Mouse (Mus musculus) embryonic facial prominence, embryonic 12.5 days (tissue): ENCODE data around the gene Slmap. TPM values are rescaled to one million over a fixed set of nuclear protein-coding genes. Genes with fewer than 3 reads are reported as not detected.

Source experiments
- ATAC-seq: fragments of 200-750 bp; cut with Nextera tagmentation; 2 replicates; pipeline ENCODE4 v1.8.0; 2017; ENCODE audit not compliant: insufficient number of reproducible peaks, insufficient read depth, low FRiP score, low TSS enrichment
- H3K27ac ChIP-seq: fragments of 300-500 bp; sonication (generic); 2 replicates; pipeline ENCODE4 v1.5.1; 2016; ENCODE audit warnings: mild to moderate bottlenecking
- H3K27me3 ChIP-seq: fragments of 300-500 bp; sonication (generic); 2 replicates; pipeline ENCODE4 v1.6.1; 2016; ENCODE audit warnings: mild to moderate bottlenecking, moderate library complexity
- H3K36me3 ChIP-seq: fragments of 300-500 bp; sonication (generic); 2 replicates; pipeline ENCODE4 v1.6.1; 2016; ENCODE audit warnings: mild to moderate bottlenecking
- H3K4me1 ChIP-seq: fragments of 300-500 bp; sonication (generic); 2 replicates; pipeline ENCODE4 v1.6.1; 2016
- H3K4me2 ChIP-seq: fragments of 300-500 bp; sonication (generic); replicated peaks from 2 replicates; pipeline ENCODE4 v1.6.1; 2016; ENCODE audit warnings: mild to moderate bottlenecking, moderate library complexity
- H3K4me3 ChIP-seq: fragments of 300-500 bp; sonication (generic); 2 replicates; pipeline ENCODE4 v1.5.1; 2016; ENCODE audit warnings: mild to moderate bottlenecking
- H3K9ac ChIP-seq: fragments of 300-500 bp; sonication (generic); 2 replicates; pipeline ENCODE4 v1.6.1; 2016; ENCODE audit warnings: mild to moderate bottlenecking, moderate library complexity
- H3K9me3 ChIP-seq: fragments of 300-500 bp; sonication (generic); 2 replicates; pipeline ENCODE4 v1.6.1; 2016; ENCODE audit warnings: mild to moderate bottlenecking, moderate library complexity
- WGBS: fragments of 180-500 bp; shearing (Covaris S2); methylation state at CpG from one replicate; pipeline ENCODE4 v1.1.7; 2016; 5-methylcytosine and 5-hydroxymethylcytosine counted together
- polyA plus RNA-seq: library from polyadenylated mRNA; unstranded; fragments of >200 nt; fragmentation: Nextera tagmentation; extraction: Ambion mirVana; gene quantifications from 2 replicates; pipeline ENCODE4 v1.2.1, GENCODE M21; 2016

Slmap gene
- polyA plus RNA-seq, 1 experiment from 2014 or later = 26.9 TPM

GRCm38 (mm10) chr14:26459516-26459915 is 75.2 kb downstream of the Slmap start:
- Histone ChIP-seq H3K9ac (no peak overlapping the region), H3K4me1 (no peaks in the 10 kb centered on the region), H3K4me3 (no peak overlapping the region), H3K36me3 (peaks cover 13% of the 10 kb centered on the region), H3K9me3 (no peaks in the 10 kb centered on the region), H3K4me2 (no peak overlapping the region), H3K27me3 (no peaks in the 10 kb centered on the region), H3K27ac (no peak overlapping the region)
- no peak for ATAC-seq

DNA sequence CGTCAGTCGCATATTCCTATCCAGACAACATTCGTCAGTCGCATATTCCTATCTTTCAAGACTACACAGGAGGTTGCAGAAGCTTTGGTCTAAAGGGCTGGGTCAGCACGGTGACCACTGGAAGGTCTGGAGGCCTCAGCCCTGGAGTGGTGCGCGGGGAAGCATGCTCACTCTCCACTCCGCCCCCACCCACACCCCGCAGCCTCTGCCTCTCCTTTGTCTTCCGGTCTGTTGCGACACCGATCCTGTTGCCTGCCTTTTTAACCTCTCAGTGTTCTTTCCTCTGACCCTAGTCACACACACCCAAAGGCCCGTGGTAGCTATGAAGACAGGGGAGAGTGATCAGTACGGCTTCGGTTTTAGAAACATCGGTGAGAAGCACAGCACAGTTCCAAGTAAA is 79.9 kb downstream of the Slmap start:
- H3K36me3 ChIP-seq = peaks cover 4% of the 10 kb centered on the region; the same call in 1 of the 2 replicates
- H3K9ac ChIP-seq = no peak overlapping the region
- H3K27ac ChIP-seq = no peak overlapping the region
- H3K9me3 ChIP-seq = no peaks in the 10 kb centered on the region
- 0 out of 2 replicates have a peak, but pooled peaks cover 4% of the 10 kb centered on the region for H3K4me1 ChIP-seq
- 64% methylated on average over 16 of the region's 16 CpGs for WGBS
- H3K4me2 ChIP-seq = no peak overlapping the region
- no peak overlapping the region for H3K4me3 ChIP-seq
- H3K27me3 ChIP-seq = no peaks in the 10 kb centered on the region
- no peak for ATAC-seq

DNA sequence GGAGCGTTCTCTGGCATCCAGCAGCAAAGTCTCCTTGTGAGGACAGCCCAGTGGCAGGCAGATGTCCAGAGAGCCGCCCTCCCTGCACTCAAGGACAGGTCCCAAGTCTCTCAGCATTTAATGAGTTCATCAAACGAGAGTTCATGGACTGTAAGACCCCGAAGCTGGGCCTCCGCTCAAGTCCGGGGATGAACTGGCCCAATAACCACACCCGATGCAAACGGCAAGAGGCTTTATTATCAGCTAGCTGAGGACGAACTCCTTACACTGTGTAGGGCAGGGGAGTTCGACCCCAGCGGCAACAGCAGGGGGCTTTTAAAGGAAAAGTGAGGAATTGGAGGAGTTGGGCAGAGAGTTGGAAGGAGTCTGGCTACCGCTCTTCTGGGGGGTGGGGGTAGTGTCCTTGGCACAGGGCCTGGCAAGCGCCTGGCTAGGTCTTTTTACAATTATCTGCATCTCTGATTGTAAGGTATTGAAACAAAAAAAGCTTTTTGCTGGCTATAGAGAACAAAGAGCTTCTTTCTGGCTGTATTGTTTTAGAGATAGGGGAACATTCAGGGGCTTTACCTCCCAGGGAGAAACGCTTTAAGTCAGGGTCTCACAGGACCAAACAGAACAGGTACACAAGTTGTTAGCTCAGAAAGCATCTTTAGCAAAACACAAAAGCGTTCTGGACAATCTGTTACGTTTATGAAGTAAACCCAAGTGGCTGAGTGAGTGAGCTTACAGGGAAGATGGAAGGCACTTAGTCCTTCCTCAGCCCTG is 84.5 kb downstream of the Slmap start:
- Histone ChIP-seq H3K27ac (no peak overlapping the region), H3K4me2 (no peak overlapping the region), H3K9me3 (no peaks in the 10 kb centered on the region), H3K27me3 (no peaks in the 10 kb centered on the region), H3K4me1 (0 out of 2 replicates have a peak, but pooled peaks cover 5% of the 10 kb centered on the region), H3K4me3 (no peak overlapping the region), H3K36me3 (no peaks in the 10 kb centered on the region), H3K9ac (no peak overlapping the region)
- 37% methylated on average over 16 of the region's 16 CpGs for WGBS
- ATAC-seq = 0 out of 2 replicates have a peak, but pooled peaks have one; percentile 64

GRCm38 (mm10) chr14:26448581-26448980 is 86.2 kb downstream of the Slmap start:
- Histone ChIP-seq H3K9me3 (no peaks in the 10 kb centered on the region), H3K36me3 (0 out of 2 replicates have a peak, but pooled peaks cover 3% of the 10 kb centered on the region), H3K4me3 (no peak overlapping the region), H3K9ac (no peak overlapping the region), H3K27me3 (no peaks in the 10 kb centered on the region), H3K4me2 (no peak overlapping the region), H3K4me1 (0 out of 2 replicates have a peak, but pooled peaks cover 5% of the 10 kb centered on the region), H3K27ac (no peak overlapping the region)
- no peak for ATAC-seq
- 63% methylated on average over 4 of the region's 4 CpGs for WGBS

- H3K4me2 ChIP-seq = no peak overlapping the region
- ATAC-seq = no peak
- WGBS = 89% methylated on average over 2 of the region's 2 CpGs
- H3K36me3 ChIP-seq = 0 out of 2 replicates have a peak, but pooled peaks cover 4% of the 10 kb centered on the region
- H3K9me3 ChIP-seq = no peaks in the 10 kb centered on the region
- H3K27me3 ChIP-seq = no peaks in the 10 kb centered on the region
- no peak overlapping the region for H3K4me3 ChIP-seq
- H3K4me1 ChIP-seq = 0 out of 2 replicates have a peak, but pooled peaks cover 5% of the 10 kb centered on the region
- H3K9ac ChIP-seq = no peak overlapping the region
- no peak overlapping the region for H3K27ac ChIP-seq
Measured at GRCm38 (mm10) chr14:26447223-26447622, 87.5 kb downstream of the Slmap start.

DNA sequence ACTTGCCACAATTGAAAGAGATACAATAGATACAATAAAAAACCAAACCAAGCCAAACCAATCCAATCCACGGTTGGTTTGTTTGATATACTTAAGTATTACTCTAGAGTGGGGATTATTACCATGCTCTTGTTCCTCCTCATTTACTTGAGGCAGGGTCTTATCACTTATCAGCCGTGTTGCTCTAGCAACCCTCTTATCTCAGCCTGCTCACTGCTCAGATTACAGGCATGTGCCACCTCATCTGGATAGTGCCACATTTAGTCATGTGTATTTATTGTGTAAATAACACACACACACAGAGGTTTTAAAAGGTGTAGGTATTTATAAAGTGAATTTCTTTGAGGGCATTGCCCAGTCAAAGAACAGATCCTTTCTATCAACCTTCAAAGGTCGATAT is 88.2 kb downstream of the Slmap start:
- H3K4me2 ChIP-seq = no peak overlapping the region
- H3K9me3 ChIP-seq = no peaks in the 10 kb centered on the region
- H3K9ac ChIP-seq = no peak overlapping the region
- WGBS = 88% methylated on average over 3 of the region's 3 CpGs
- H3K27ac ChIP-seq = no peak overlapping the region
- 0 out of 2 replicates have a peak, but pooled peaks cover 5% of the 10 kb centered on the region for H3K4me1 ChIP-seq
- 0 out of 2 replicates have a peak, but pooled peaks cover 4% of the 10 kb centered on the region for H3K36me3 ChIP-seq
- H3K4me3 ChIP-seq = no peak overlapping the region
- ATAC-seq = no peak
- H3K27me3 ChIP-seq = no peaks in the 10 kb centered on the region

GRCm38 (mm10) chr14:26442534-26442933 is 92.2 kb downstream of the Slmap start:
- H3K9me3 ChIP-seq = no peaks in the 10 kb centered on the region
- H3K4me1 ChIP-seq = no peaks in the 10 kb centered on the region
- no peaks in the 10 kb centered on the region for H3K27me3 ChIP-seq
- H3K4me2 ChIP-seq = no peak overlapping the region
- no peak overlapping the region for H3K4me3 ChIP-seq
- no peak for ATAC-seq
- H3K36me3 ChIP-seq = peaks cover 4% of the 10 kb centered on the region; the same call in 1 of the 2 replicates
- H3K27ac ChIP-seq = no peak overlapping the region
- no peak overlapping the region for H3K9ac ChIP-seq
- 74% methylated on average over 6 of the region's 6 CpGs for whole genome bisulfite sequencing

DNA sequence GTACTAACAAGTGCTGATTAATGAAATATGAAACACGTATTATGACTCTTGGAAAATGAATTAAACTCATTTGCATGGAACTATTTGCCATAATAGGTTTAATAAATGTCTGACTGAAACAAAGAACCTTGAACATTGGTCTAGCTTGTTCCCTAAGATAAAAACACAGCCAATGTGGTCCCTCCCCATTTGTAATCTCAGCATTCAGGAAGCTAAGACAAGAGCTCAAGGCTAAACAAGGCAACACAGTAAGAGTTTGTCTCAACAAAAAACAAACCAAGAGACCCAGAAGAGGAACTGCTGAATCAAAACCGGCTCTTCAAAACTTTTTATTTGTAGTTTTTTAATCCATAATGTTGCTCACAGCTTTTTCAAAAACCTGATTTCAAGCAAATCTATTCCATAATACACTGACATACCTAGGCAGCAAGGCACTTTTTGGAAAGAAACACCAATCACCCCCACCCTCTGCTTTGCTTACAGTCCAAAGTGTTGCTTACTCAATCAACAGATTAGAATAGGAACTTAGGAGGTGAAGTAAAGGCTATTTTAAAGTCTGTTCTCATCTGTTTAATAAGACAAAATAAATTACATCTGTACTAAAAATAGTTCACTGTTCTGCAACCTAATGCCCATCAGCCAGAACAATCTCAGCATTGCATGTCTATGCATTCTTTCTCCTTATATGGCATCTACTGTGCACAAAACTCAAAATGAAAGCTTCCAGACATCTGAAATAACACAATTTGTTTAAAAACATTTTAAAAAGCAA is 93.5 kb downstream of the Slmap start:
- 92% methylated on average over 2 of the region's 2 CpGs for WGBS
- Histone ChIP-seq H3K9ac (no peak overlapping the region), H3K4me3 (no peak overlapping the region), H3K27ac (no peak overlapping the region), H3K36me3 (peaks cover 7% of the 10 kb centered on the region; the same call in 1 of the 2 replicates), H3K4me1 (no peaks in the 10 kb centered on the region), H3K27me3 (no peaks in the 10 kb centered on the region), H3K4me2 (no peak overlapping the region), H3K9me3 (no peaks in the 10 kb centered on the region)
- ATAC-seq = no peak

- Histone ChIP-seq H3K9me3 (no peaks in the 10 kb centered on the region), H3K36me3 (peaks cover 15% of the 10 kb centered on the region; the same call in 1 of the 2 replicates), H3K27me3 (no peaks in the 10 kb centered on the region), H3K4me1 (no peaks in the 10 kb centered on the region), H3K4me2 (no peak overlapping the region), H3K9ac (no peak overlapping the region), H3K27ac (no peak overlapping the region), H3K4me3 (no peak overlapping the region)
- no peak for ATAC-seq
Measured at GRCm38 (mm10) chr14:26439996-26440395, 94.7 kb downstream of the Slmap start.

DNA sequence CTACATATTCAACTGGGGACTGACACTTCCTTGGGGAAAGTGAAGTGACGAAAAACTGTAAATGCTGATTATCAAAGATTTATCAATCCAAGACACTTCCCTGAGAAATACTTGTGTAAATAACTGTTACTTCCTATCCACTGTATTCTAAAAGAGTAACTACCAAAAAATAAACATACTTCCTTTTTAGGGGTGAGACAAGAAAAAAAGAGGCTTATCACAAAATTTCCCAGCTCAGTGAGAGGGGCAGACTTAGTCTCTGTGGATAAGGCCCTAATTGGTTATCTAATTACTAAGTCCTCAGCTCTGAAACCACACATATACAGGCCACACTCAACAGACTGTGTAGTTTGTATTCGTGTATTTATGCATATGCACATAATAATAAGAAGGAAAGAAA is 97.0 kb downstream of the Slmap start:
- Histone ChIP-seq H3K4me1 (no peaks in the 10 kb centered on the region), H3K27ac (no peak overlapping the region), H3K4me3 (no peak overlapping the region), H3K36me3 (peaks cover 11% of the 10 kb centered on the region; the same call in 1 of the 2 replicates), H3K4me2 (no peak overlapping the region), H3K9me3 (no peaks in the 10 kb centered on the region), H3K9ac (no peak overlapping the region), H3K27me3 (no peaks in the 10 kb centered on the region)
- WGBS = 87% methylated on average over 2 of the region's 2 CpGs
- no peak for ATAC-seq

DNA sequence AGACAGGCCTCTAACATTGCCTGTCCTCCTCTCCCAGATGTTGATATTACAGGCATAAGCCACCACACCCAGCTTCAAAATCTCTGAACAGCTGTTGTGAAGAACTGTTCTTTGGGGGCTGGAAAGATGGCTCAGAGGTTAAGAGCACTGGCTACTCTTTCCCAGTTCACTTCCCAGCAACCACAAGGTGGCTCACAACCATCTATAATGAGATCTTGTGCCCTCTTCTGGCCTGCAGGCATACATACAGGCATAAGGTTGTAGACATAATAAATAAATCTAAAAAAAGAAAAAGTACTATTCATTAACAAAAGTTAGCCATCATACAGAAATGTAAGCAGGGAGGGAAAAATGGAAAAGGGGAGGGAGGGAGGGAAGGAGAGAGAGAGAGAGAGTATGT is 98.4 kb downstream of the Slmap start:
- Histone ChIP-seq H3K9ac (no peak overlapping the region), H3K4me2 (no peak overlapping the region), H3K36me3 (peaks cover 11% of the 10 kb centered on the region; the same call in 1 of the 2 replicates), H3K27ac (no peak overlapping the region), H3K4me1 (no peaks in the 10 kb centered on the region), H3K4me3 (no peak overlapping the region), H3K27me3 (no peaks in the 10 kb centered on the region), H3K9me3 (no peaks in the 10 kb centered on the region)
- ATAC-seq = no peak

GRCm38 (mm10) chr14:26432320-26432719 is 102.4 kb downstream of the Slmap start:
- peaks cover 16% of the 10 kb centered on the region for H3K36me3 ChIP-seq
- H3K9ac ChIP-seq = no peak overlapping the region
- H3K27ac ChIP-seq = no peak overlapping the region
- no peaks in the 10 kb centered on the region for H3K4me1 ChIP-seq
- no peak overlapping the region for H3K4me3 ChIP-seq
- ATAC-seq = no peak
- H3K9me3 ChIP-seq = no peaks in the 10 kb centered on the region
- 84% methylated on average over 2 of the region's 2 CpGs for WGBS
- H3K27me3 ChIP-seq = no peaks in the 10 kb centered on the region
- H3K4me2 ChIP-seq = no peak overlapping the region
